Mouse (Mus musculus): ENCODE measurements around the gene Cntln.
A peak's percentile ranks its signal among the peaks of the same experiment; 100 is the strongest.

Cntln gene

GRCm38 (mm10) chr4:85054616-85055015, 170.5 kb downstream of the Cntln start:
- no peak for DNase-seq

GRCm38 (mm10) chr4:85059598-85059997, 175.5 kb downstream of the Cntln start:
- no peak for DNase-seq

- no peak for DNase-seq
Observed at GRCm38 (mm10) chr4:85061676-85062075, 177.6 kb downstream of the Cntln start.

GRCm38 (mm10) chr4:85096033-85096432, 211.9 kb downstream of the Cntln start:
- peak in 1 of 2 experiments; percentile 7 for DNase-seq

- peak; percentile 59 to 80 for DNase-seq
Observed at GRCm38 (mm10) chr4:85096682-85097081, 212.6 kb downstream of the Cntln start.

GRCm38 (mm10) chr4:85102168-85102567, 218.1 kb downstream of the Cntln start:
- DNase-seq: no peak

- no peak for DNase-seq
Observed at GRCm38 (mm10) chr4:85106416-85106815, 222.3 kb downstream of the Cntln start.

- DNase-seq: no peak
Observed at GRCm38 (mm10) chr4:85106961-85107360, 222.9 kb downstream of the Cntln start.

GRCm38 (mm10) chr4:85120271-85120670, 236.2 kb downstream of the Cntln start:
- DNase-seq: no peak

GRCm38 (mm10) chr4:85149726-85150125, 265.6 kb downstream of the Cntln start:
- DNase-seq: no peak

- no peak for DNase-seq
Observed at GRCm38 (mm10) chr4:85151881-85152280, 267.8 kb downstream of the Cntln start.

- peak in 1 of 2 experiments; percentile 35 for DNase-seq
Observed at GRCm38 (mm10) chr4:85154361-85154760, 270.3 kb downstream of the Cntln start.

- DNase-seq: no peak
Observed at GRCm38 (mm10) chr4:85161156-85161555, 277.0 kb downstream of the Cntln start.

GRCm38 (mm10) chr4:85162468-85163312, 278.6 kb downstream of the Cntln start:
- peak; percentile 77 to 86 for DNase-seq

GRCm38 (mm10) chr4:85163313-85163615, 279.2 kb downstream of the Cntln start:
- peak; percentile 89 to 93 for DNase-seq

GRCm38 (mm10) chr4:85168001-85168400, 283.9 kb downstream of the Cntln start:
- peak; percentile 85 to 87 for DNase-seq

GRCm38 (mm10) chr4:85175466-85175865, 291.4 kb downstream of the Cntln start:
- no peak for DNase-seq

GRCm38 (mm10) chr4:85178394-85179051, 294.4 kb downstream of the Cntln start:
- no peak for DNase-seq

Data from cerebellum, postnatal 25 days (tissue).